Mouse (Mus musculus) MN1 (cell line): ENCODE measurements around the gene Islr2.
"Not testable (repeated sequence)": the region's sequence is repeated elsewhere in the genome, so short reads cannot be mapped to it uniquely, and the experiment has no call there.

Source experiments
- DNase-seq: peaks from one replicate; pipeline ENCODE4 v3.0.0-alpha.2; 2016; ENCODE audit warnings: low spot score

Islr2 gene

DNA sequence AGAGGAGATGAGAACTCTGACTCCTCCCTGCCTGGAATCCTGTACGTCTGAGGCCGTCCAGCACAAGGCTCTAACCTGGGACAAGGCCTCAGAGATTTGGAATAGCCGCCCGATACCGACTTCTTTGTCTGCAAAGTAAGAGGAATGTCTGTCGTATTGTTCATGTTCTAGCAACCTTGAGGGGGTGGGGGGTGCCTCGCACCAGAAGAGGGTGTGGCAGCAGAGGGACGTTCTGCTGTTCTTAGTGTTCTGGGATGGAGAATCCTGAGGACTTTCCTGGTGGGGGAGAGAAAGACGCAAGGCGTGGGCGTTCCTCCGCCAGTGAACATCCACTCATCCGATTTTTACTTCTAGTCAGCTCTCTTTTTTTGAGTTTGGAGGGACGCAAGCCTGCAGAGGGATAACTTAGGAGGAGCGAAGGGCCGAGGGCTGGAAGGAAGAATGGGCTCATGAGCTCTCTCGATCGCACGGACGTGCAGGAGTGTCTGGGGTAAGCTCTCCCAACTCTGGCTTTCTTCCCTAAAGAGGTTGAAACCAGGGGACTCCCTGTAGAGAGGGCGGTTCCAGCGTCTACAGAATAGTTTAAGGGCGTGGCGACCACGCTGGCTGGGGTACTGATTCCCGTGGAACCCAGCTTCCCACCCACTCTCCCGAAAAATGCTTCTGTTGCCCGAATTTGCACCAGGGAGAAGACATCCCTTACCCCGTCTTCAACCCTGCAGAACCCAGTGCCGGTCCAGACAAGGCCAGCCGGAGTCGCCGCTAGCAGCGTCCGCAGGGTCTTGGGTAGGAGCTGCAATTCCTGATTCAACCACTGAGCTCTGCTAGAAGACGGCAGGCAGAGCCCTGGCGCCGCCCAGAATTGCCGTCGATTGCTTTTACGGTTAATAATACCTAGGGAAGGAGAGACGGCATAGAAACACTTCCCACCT is at the start of gene Islr2, which contains the start of gene Islr:
Gene Islr2 (minus strand): TSS at position 804 of the 932 bp plus-strand sequence.
Gene Islr (minus strand): TSS at position 791 of the 932 bp plus-strand sequence.
- DNase-seq: peak; percentile 87

DNA sequence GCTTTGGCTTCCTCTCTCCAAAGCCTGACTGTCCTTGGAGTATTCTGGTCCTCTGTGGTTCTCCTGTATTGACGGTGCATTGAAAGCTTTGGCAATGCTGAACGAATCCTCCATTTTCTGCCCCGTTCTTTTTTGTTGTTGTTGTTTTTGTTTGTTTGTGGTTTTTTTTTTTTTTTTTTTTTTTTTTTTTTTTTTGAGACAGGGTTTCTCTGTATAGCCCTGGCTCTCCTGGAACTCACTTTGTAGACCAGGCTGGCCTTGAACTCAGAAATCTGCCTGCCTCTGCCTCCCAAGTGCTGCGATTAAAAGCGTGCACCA is 49.6 kb upstream of the Islr2 start:
- not testable (repeated sequence) for DNase-seq

GRCm38 (mm10) chr9:58253033-58253804 is 49.1 kb upstream of the Islr2 start, which contains the start of gene Stoml1:
TSS of gene Stoml1 (plus strand) at chr9:58253164.
- peak; percentile 95 for DNase-seq

GRCm38 (mm10) chr9:58250730-58251129 is 46.6 kb upstream of the Islr2 start:
- not testable (repeated sequence) for DNase-seq

- DNase-seq: no peak
Observed at GRCm38 (mm10) chr9:58250322-58250721, 46.2 kb upstream of the Islr2 start.

DNA sequence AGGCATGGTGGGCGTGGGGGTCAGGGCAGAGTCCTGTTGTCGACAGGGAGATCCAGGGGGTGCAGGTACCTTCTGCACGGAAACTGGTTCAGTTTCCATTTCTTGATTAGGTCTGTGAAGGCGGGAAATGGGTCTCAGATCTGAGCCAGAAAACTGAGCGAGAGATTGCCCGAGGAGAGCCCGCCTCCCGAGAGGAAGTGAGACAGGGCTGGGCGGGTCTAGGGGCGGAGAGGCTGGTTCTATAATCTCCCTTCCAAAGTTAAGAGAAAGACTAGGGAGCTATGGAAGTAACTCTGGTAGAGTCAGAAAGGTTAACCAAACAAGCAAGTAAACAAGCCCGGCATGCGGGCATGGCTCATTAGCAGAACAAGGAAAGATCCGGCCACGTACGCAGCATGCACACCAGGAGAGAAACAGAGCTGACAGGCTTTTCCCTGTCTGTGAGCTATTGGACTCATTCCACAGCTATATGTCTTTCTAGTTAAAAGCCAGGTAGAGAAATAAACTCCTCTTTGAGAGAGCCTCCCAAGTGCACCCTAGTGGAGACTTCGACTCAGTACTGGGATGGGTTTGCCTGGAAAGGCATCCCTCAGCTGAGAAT is 45.6 kb upstream of the Islr2 start, which contains the start of gene Pml:
Gene Pml (minus strand): TSS at position 195 of the 601 bp plus-strand sequence.
- DNase-seq: peak; percentile 68

DNA sequence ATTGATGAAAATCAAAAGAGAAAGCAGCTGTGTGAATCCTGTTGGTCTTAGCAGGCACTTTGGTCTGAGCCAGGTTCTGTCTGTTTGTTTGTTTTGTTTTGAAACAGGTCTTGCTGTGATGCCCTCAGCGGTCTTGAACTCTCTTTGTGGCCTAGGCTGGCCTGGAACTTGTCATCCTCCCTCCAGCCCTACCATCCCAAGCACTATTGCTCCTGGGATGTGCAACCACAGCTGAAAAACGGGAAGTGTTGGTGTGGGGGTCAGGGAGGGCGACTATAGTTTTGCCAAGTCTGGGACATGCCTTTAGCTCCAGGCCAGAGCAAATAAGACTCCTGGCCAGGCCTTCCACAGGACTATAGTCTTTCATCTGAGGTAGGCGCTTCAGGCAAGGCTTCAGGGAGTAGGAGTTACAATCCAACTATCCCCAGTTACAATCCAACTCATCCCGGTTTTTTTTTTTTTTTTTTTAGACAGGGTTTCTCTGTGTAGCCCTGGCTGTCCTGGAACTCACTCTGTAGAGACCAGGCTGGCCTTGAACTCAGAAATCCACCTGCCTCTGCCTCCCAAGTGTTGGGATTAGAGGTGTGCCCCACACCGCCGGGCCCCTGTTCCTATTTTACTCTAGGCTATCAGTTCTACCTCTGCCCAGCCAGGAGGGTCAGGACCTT is 44.8 kb upstream of the Islr2 start:
- no peak for DNase-seq

GRCm38 (mm10) chr9:58247064-58247759 is 43.1 kb upstream of the Islr2 start:
- peak; percentile 89 for DNase-seq

DNA sequence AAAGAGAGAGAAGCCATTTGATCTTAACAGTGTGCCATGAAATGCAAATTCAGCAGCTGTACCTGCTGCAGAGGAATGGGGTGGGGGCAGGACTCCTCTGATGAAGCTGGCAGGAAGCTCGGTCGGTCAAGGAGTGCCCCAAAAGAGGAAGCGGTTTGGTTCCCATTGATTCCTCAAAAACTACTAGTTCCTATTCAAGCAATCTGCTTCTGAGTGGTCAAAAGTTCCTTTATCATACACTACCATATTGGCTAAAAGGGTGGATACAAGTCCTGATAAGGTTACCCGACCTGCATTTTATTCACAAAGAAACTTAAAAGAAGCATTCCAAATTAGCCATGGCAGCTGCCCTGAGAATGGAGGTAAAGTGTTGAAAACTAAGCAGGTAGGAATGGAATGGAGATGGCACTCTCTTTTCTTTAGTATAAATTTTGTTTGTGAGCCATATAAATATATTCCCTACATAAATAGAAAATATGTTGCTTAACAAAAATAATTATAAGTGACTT is 42.0 kb upstream of the Islr2 start:
- DNase-seq: no peak

DNA sequence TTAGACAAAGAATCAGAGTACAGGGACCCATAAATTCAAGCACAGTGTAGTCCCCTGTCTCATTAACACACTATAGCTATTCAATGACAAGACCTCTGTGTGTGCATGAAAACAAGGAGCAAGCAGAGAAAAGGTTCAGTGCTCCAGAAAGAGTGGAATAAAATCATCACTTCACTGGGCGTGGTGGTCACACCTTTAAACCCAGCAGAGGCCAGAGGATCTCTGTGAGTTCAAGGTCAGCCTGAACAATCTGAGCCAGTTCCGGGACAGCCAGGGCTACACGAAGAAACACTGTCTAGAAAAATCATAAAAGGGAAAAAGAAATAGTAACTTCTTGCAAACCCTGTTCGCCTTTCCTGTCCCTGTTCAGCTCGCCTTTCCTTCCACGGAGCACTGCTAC is 39.6 kb upstream of the Islr2 start:
- no peak for DNase-seq

DNA sequence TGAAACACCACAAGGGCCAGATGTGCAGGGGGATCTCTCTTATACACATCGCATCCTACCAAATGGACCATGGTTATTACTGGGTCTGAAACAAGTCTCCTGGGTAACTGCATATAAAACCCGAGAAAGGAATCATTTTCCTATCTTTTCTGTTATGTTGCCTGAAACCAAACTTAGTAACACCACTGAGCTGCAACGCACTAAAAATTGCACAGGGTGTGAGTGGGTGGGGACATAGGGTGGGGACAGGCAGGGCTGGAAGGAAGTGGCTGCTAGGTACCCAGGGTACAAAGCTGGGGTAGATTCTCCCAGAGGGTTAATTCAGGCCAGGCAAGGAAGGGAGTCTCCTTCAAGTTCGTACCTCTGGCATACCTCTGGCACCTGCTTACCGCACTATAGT is 38.6 kb upstream of the Islr2 start:
- DNase-seq: no peak

DNA sequence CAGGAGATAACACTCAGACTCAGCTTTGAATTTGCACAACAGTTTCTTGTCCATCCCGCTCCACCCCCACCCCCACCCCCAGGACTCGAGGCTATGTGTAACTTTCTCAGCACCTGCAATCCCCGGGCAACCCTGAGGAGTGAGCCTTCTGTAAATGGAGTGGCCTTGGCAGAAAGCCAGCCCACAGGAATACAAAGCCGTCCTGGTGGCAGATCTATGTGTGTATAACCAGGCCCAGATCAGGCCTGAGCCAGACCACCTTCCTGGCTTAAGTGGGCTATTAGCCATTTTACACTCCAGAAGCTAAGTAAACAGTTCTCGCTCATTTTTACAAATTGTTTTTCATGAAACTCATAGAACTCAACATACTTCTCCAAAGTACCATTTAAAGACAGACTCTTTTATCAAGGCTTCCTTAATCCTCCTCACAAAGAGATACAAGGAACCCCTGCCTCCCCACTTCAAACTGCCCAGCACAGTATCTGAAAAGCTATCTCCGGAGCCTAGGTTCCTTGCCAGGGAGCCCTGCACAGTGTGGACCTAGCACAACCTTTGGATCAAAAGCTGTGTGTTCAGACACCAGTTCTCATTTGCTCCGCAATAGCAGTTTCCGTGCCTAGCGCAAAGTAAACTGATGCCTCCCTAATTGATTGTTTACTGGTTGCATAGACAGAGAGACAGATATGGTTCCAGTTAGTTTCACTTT is 37.8 kb upstream of the Islr2 start:
- peak; percentile 75 for DNase-seq

- no peak for DNase-seq
Observed at GRCm38 (mm10) chr9:58234502-58235015, 30.4 kb upstream of the Islr2 start.

GRCm38 (mm10) chr9:58232374-58232773 is 28.3 kb upstream of the Islr2 start:
- DNase-seq: no peak

DNA sequence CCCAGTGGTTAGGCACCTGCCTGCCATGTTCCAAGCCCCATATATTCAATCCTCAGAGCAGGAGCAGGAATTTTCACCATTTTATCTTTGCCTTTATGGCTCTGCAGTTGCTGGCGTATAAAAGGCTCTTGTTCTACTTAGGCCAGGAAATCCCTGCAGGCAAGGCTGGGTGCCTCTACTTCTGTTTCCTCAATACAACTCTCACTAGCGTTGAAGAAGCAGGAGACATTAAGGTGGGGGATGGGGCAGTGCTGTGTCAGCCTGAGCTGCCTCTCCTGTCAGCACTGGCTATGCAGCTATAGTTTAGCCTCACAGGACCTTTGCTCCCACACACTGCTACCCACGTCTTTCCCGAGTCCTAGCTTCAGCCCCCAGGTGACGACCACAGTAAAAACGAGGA is 27.6 kb upstream of the Islr2 start:
- no peak for DNase-seq

- no peak for DNase-seq
Observed at GRCm38 (mm10) chr9:58228777-58229466, 24.8 kb upstream of the Islr2 start.

GRCm38 (mm10) chr9:58225915-58226913 is 22.1 kb upstream of the Islr2 start:
- DNase-seq: peak; percentile 66

DNA sequence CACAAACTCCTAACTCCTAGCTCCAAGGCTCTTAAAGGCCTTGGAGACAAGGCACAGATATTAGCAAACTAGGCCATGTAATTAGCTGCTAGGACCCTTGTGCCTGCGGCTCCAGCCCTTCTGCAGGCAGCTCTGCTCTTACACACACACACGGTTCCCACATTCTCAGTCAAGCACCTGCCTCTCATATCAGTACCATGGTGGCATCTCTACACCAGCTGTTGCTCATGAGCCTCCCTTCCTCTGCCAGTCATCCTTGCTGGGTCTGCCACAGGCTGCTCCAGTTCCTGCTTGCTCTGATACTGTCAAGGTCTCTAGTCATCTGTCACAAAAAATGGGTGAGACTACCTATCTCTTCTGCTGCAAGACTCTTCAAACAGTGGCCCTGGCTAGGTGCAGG is 20.2 kb upstream of the Islr2 start:
- no peak for DNase-seq
